Mouse (Mus musculus) ovary, postnatal 36 days (tissue): ENCODE measurements at regions not wholly inside any gene's neighbourhood (a gene's known extent, or its start where the extent isn't known, plus 50 kb on each side); places are given as distances from the start of the nearest gene placed in this dataset.

Experiments
- DNase-seq: peaks from one replicate; pipeline ENCODE4 v3.0.0; 2022; ENCODE audit warnings: low spot score, mixed read lengths

- DNase-seq, result no peak
These were observed 314.4 kb downstream of the Gm11361 start for GRCm38 (mm10) chr13:28571716-28572115.

GRCm38 (mm10) chr13:28563585-28563984, 306.3 kb downstream of the Gm11361 start:
- DNase-seq, result no peak

GRCm38 (mm10) chr13:28560081-28560480, 302.8 kb downstream of the Gm11361 start:
- DNase-seq, result no peak

GRCm38 (mm10) chr13:28557032-28557570, 299.8 kb downstream of the Gm11361 start:
- DNase-seq, result no peak

- no peak for DNase-seq
These were observed 299.1 kb downstream of the Gm11361 start for GRCm38 (mm10) chr13:28556385-28556938.

GRCm38 (mm10) chr13:28554143-28554830, 297.0 kb downstream of the Gm11361 start:
- DNase-seq, result no peak

- no peak for DNase-seq
These were observed 295.8 kb downstream of the Gm11361 start for GRCm38 (mm10) chr13:28552974-28553750.

- DNase-seq, result no peak
These were observed 294.2 kb downstream of the Gm11361 start for GRCm38 (mm10) chr13:28551555-28551954.

- no peak for DNase-seq
These were observed 288.5 kb downstream of the Gm11361 start for GRCm38 (mm10) chr13:28545797-28546196.

GRCm38 (mm10) chr13:28545337-28545736, 288.0 kb downstream of the Gm11361 start:
- DNase-seq, result no peak

- no peak for DNase-seq
These were observed 287.5 kb downstream of the Gm11361 start for GRCm38 (mm10) chr13:28544819-28545180.

GRCm38 (mm10) chr13:28544003-28544818, 286.9 kb downstream of the Gm11361 start:
- peak; percentile 26 for DNase-seq

- DNase-seq, result no peak
These were observed 284.3 kb downstream of the Gm11361 start for GRCm38 (mm10) chr13:28541607-28542006.

GRCm38 (mm10) chr13:28533080-28533479, 275.8 kb downstream of the Gm11361 start:
- no peak for DNase-seq

GRCm38 (mm10) chr13:28532278-28532677, 274.9 kb downstream of the Gm11361 start:
- peak; percentile 40 for DNase-seq

GRCm38 (mm10) chr13:28531534-28531999, 274.2 kb downstream of the Gm11361 start:
- peak; percentile 9 for DNase-seq

GRCm38 (mm10) chr13:28530947-28531346, 273.6 kb downstream of the Gm11361 start:
- no peak for DNase-seq

- no peak for DNase-seq
These were observed 271.7 kb downstream of the Gm11361 start for GRCm38 (mm10) chr13:28528898-28529511.

GRCm38 (mm10) chr13:28526299-28526698, 269.0 kb downstream of the Gm11361 start:
- DNase-seq, result no peak

- DNase-seq, result no peak
These were observed 267.1 kb downstream of the Gm11361 start for GRCm38 (mm10) chr13:28524411-28524810.

GRCm38 (mm10) chr13:28520127-28520482, 262.8 kb downstream of the Gm11361 start:
- no peak for DNase-seq
